Mouse (Mus musculus) thymus, postnatal 4 days (tissue): Measurements from ENCODE around the gene Nudcd3.
A peak's percentile ranks its signal among the peaks of the same experiment; 100 is the strongest.
"Not testable (repeated sequence)": the region's sequence is repeated elsewhere in the genome, so short reads cannot be mapped to it uniquely, and the experiment has no call there.

ENCODE experiments used
- DNase-seq: peaks from one replicate; pipeline ENCODE4 v3.0.0; 2021

Nudcd3 gene

DNA sequence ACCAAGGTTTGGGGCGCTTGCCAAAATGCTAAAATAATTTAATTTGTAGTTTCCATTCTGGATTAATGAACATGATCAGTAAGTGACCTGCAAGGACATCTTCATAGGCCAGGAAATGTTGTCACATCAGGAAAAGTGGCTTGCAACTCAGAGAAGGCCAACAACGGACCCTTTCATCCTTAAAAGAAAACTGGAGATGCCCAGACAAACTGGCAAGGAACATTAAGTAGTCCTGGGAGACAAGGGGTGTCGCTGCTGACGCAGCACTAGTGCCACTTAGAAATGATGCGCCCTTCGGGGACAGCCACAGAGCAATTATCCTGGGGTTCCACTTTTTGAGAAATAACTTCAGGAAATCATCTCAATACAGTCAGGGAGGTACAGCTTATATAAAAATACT is 80.2 kb downstream of the Nudcd3 start:
- no peak for DNase-seq

DNA sequence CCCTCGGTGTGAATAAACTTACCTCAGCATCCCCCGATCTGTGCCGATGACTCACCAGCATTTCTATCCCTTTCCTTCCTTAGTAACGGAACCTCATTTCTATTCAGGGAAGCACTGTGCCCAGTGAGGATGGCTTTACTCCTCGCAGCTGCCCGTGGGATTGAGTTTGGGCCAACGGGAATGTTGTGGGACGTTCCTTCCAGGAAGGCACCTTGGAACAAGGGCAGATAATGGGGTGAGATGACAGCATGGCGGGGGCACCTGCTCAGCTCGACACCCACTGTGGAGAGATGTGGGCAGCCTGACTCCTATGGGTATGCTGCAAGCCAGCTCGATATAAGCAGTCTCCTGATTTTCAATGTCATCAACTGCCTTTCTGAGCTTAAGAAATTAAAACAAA is 80.9 kb downstream of the Nudcd3 start:
- no peak for DNase-seq

DNA sequence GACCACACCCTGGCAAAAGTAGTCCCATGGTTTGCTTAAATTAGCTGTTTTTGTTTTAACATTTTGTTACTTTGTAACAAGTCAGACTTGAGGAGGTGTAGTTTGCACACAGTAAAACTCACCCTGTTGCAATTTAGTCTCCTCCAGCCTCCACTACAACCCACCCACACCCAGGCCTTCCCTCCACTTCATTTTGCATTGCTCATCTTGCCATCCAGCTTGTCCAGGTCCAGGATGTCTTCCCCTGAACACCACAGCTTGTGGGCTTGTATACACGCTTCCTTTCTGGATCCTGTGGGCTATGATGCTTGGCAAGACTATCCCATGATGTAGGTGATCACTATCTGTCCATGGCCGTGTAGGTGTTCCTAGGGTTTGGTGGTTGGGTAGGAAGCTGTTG is 82.3 kb downstream of the Nudcd3 start:
- no peak for DNase-seq

DNA sequence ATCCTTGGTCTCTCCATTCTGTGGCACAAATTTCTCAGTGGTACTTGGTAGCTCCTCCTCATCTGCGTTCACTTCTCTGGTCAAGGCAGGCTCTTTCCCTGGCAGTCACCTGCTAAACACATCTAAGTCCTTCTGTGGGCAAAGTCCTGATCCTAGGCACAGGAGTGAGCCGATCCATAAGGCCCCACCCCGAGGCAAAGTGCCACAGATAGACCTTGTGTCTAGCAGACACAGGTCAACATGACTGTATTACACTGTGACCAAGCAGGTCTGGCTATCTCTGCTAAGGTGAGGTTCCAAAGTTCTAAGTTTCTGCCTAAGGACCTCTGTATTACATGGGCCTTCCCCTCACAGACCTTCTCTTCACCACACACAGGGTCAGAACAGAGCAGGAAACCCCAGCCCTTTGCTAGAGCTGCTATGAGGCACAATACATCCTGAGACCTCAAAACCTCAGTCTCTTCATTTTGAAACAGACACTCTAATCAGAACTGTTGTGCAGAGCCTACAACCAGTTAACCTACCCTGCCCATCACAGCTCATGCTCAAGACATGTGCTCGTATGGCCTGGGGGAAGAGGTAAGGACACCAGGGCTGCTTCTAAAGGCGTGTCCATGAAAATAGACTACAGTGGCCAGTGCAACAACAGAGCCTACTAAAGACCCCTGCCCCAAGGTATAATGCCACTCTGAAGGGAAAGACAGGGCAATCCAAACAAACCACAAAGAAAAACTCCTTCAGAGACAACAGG is 88.3 kb downstream of the Nudcd3 start:
- DNase-seq: no peak

DNA sequence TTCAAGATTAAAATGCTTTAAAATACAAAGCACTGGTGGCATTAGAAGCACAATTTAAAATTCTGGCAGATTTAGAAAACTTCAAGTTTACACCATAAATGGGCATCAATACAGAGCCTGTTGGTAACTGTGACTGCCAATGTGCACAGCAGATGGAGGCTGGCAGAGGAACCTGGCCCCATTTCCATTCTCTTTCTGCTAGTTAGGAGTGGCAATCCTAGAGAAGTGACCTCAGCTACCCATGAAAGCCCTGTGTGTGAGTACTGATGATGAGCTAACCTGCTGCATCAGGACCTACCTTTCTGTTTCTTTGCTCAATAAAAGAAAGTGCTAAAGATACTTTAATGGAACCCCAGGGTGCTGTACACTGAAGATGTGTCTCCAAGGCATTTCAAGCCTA is 90.2 kb downstream of the Nudcd3 start:
- DNase-seq: no peak

DNA sequence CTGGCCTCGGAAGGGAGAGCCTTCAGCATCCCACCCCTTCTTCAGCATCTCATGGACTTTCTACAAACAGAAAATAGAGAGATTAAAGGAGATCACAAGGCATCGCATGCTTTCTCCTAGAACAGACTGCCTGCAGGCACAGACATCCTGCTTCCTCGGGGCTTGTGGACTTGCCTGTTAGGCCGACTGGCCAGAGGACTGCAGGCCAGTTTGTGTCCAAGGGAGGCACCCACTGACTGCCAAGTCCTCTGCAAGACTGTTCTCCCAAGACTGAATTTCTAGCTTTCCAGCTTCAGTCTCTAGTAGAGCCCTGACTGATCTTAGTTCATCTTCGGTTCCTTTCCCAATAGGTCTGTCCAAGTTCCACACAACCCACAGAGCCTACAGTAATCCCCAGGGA is 91.9 kb downstream of the Nudcd3 start:
- DNase-seq: no peak

DNA sequence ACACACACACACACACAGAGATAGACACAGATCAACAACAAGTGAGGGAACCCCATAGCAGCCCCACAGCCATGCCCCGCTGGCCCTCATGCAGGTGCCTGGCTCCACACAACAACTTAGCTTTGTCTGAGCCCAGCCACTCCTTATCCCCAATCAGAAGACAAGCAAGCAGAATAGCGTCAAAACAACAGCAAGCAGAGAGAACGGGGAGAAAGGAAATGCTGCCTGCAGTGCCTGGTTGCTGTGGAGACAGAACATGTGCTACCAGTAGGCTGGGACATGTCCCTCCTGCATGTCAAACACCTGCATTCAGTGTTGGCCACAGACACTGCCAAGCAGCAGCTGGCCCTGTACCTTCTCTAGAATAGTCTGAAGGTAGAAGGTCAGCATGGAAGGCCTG is 92.5 kb downstream of the Nudcd3 start:
- DNase-seq: peak; percentile 57

DNA sequence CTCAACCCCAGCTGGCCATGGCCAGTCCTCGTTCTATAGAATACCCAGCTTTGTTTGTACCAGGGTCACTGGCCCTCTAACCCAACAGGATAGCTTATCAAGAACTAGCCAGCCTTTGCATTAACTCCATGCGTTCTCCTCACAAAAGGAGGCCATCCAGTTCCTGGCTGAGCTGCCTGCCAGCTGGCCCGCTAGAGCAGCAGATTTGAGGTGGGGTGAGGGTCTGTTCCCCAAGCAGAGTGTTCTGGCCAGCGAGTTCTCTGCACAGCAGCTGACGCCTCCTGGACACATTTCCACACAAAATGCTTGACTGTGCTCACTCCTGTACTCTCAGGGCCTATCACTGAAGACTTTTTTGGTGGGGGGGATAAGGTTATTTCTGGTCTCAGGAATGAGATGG is 95.5 kb downstream of the Nudcd3 start:
- DNase-seq: no peak

DNA sequence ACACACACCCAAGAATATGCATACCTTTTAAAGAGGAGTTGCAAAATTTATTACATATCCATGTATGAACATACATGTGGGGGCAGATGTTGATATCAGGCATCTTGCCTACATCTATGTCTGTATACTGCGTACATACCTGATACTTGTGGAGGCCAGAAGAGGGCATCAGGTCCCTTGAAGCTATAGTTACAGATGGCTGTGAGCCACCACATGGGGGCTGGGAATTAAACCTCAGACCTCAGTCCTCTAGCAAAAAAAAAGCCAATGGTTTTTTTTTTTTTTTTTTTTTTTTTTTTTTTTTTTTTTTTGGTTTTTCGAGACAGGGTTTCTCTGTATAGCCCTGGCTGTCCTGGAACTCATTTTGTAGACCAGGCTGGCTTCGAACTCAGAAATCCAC is 103.6 kb downstream of the Nudcd3 start:
- DNase-seq: not testable (repeated sequence)

DNA sequence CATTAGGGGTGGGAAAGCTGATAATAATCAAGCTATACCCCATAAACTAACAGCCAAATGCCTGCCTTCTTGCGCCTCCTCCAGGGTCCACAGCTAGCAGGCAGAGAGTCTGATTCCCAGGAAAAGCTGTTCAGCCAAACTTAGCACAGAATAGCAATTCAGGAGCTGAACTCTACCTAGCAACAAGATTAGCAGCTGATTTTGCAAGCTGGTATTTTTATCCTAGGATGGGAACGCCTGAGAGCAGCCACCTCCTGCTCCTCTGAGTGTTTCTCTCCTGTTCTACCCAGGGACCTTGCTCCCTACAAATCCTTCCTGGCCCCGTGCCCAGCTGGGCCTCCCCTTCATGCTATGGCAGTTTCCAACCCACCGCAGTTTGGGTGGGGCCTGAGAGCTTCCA is 113.2 kb downstream of the Nudcd3 start:
- no peak for DNase-seq

DNA sequence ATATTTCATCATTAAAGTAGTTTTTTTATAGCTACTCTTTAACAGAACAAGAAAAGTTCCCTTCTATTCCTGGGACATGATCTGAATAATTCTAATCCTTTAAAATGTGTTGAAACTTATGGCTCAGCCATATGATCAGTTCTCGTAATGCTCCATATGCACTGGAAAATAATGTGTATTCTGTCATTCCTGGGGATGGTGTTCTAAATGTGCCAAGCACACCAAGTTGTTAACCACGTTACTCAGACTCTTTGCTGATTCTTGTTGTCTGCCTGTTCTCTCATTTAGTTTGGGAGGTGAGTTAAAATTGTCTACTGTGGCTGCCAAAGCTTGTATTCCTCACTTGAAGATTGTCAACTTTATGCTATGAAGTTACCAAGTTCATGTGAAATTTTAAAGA is 121.5 kb downstream of the Nudcd3 start:
- no peak for DNase-seq

DNA sequence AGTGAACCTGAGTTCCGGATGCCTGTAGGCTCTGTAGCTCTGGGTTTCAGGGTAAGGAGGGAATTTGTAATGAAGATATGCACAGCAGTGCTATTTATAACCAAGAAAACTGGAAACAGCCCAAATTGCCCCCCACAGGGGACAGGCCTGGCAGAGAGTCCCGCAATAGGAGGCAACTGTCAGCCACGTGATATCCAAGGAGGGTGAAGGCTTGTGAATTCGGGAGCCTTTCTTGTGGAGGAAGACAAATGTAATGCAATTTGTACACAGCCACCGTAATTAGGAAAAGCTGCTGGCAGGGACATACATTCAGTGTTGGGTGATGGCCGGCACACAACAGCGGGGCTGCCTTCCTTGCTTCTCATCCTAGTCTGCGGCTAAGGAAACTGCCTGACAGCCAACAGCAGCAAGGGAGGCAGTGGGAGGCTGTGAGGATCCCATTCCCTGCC is 124.6 kb downstream of the Nudcd3 start:
- no peak for DNase-seq

DNA sequence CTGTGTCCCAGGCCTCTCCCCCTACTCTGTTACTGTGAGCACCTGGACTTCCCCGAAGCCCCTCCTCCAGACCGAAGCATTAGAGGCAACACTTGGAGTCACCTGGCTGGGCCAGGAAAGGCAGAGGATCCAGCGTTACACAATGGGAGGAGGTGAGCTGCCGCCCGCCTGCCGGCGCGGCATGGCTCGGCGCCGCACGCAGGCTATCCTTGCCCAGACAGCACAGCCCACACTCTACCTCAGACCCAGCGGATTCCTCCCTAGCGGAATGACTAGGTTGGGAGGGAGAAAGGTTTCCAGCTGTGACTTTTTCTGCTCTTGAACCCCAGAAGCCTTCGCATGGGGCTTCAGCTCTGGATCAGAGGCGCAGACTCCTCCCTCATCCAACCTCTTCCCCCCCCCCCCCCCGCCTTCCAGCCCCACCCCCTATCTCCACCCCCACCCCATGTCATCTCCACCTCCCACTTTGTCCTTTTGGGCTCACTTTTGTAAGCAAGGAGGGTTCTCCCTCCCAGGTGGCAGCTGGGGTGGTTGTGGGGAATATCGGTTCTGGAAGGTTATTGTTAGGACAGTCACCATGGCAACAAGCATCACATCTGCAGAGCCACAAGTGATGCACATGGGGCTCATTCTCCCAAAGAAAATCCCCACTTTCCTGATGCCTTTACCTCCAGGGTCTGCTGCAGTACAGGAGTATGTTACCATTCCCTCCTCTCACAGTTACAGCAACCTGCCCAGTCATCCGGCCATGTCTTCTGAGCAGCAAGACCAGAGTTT is 131.8 kb downstream of the Nudcd3 start:
- DNase-seq: no peak

DNA sequence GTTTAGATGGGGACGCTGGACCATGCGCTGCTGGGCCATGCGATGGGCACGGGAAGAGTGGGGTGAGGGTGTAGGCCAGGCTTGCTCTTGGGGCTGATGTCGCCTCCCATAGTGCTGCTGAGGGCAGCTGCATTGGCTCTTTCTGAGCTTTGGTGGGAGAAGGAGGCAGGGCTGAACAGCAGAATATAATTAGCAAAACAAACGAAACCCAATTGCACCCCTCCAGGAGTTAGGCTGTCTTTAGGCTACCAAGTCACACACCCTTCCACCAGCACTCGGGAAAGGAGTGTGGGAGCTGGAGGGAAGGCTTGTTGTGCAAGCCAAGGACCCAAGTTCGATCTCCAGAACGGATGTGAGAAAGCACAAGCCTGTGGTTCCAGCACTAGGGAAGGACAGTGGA is 133.1 kb downstream of the Nudcd3 start:
- no peak for DNase-seq

DNA sequence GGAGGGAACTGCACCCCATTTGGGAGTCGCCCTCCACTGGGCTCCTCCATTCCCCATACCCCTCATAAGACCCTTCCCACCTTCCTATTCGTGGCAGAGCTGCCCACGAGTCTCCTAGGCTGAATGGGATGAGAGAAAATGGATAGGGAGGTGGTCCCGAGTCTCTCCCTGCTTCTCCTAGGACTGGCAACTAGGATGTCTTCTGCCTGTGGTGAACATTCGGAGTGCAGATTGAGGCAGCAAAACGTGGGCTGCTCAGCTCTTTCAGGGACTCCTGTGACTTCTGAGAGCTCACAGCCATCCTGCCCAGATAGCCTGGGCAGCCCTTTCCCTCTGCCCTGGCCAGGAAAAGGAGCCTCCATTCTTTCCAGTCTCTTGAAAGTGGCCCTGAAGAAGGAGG is 134.0 kb downstream of the Nudcd3 start, which contains the start of gene Camk2b:
Gene Camk2b, minus strand, starts transcription at position 187 of the 400 bp plus-strand sequence.
- DNase-seq: no peak

DNA sequence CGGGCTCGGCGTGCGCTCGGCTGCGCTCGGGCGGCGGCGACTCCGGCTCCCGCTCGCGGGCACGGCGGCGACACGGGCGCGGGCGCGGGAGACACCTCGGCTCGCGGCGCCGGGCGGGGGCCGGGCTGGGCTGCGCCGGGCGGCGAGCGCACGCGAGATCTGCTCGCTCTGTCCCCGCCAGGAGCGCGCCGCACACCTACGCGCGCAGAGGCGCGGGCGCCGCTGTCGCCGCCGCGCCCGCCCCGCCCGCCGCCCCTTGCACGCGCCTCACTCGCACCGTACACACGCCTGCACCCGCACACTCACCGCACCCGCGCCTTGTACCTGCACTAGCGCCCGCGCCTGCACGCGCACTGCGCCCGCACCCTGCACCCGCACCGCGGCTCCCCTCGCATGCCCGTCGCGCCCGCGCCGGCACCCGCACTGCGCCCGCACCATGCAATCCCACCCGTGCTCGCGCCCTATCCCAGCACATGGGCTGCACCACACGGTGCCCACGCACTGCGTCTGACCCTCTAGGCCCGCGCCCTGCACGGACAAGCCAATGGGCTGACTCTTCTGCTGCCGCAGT is 134.6 kb downstream of the Nudcd3 start:
- no peak for DNase-seq

DNA sequence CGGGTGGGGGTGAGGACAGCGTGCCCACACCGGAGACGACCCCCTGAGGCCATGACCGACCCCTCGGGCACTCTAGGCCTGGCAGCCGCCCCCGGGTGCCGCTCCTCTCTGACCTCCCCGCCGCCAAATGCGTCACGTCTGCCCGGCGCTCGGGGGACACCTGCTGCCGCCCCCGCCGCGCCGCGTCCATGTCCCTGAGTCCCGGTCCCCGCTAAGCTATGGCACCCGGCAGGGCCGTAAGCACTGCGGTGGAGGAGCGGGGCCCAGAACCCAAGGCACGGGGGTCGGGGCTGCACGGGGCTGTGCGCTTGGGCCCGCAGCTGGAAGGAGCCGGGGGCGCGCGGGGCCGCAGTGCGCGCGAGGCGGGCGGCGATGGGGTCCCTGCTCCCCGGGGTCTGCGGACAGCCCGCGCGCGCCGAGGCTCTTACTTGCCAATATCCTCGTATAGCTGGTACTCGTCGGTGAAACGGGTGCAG is 135.1 kb downstream of the Nudcd3 start:
- peak; percentile 42 for DNase-seq

DNA sequence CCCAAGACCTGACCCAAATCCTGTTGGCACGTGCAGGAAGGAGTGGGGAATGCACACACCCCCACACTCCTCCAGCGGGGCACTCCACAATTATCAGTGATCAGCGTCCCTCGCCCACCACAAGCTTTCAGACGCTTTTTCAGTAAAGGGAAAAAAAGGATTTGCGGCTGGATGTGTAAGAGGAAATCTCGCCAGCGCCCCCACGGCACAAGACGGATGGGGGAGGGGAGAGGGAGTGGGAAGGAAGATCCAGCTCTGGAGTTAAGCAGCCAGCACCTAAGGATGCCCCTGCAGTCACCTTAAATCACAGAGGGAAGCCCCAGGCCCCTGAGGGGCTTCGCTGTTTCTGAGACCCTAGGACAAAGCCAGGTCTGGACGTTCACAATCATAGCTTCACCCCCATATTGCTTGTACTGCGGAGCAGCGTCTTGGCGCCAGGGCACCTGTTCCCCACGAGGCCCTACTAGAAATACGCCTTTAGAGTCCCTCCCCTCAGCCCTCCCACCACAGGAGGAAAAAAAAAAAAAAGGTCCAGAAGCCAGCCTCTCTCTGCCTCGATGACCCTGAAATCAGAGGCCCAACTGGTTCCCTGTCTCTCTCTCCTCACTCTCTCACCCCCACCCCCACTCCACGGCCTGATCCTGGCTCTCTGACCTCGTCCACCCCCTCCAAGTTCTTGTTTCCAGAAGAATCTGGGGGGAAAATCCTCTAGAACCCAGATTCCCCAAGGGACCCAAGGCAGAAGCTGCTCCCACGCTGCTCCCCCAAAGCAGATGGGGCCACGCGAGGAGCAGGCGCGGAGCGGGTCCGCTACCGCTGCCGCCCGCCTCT is 135.8 kb downstream of the Nudcd3 start:
- DNase-seq: no peak

DNA sequence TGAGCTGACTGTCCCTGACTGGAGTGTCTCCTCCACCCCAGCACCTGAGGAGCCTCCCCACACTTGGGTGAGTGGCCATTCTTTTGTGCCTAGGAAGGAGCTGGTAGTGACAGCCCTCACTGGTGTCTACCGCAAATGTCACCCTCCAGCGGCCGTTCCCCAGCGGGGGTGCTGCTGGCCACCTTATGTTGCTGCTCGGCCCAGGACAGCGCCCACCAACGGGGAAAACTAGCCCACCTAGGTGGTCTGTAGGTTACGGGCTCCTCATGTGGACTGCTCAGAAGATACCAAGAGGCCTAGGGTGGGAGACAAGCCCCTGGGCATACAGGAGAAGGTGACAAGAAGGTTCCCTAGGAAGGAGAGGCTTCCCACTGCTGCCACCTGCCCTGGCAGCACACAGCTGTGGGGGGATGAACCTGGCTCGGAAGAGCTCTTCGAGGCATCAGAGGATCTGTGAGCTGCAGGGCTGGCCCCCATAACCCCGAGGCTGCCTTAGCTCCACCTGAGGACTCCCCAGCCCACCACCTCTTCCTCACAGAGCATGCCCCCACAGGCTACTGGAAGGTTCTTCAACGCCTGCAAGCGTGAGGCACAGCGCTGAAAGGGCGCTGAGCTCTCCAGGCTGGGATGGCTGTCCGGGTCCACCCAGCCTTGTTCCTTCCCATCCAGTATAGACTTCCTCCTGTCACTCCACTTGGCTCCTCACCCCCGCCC is 136.6 kb downstream of the Nudcd3 start:
- DNase-seq: no peak

DNA sequence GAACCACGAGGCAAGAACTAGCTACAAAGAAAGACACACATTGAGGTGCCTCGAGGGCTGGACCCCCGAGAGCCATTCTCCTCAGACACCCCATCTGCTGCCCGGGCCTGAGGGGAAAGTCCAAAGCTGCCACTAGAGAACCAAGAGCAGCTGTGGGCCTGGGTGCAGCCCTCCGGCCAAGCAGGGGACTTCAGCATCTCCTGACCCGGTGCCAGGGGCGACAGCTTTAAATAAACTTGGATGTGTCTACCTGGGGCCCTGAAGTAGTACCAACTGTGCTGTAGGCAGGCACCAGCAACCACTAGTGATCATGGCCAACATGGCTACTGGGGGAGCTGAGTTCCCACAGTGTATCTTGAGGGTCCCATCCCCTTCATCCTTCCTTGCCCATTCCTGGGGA is 137.2 kb downstream of the Nudcd3 start:
- no peak for DNase-seq

DNA sequence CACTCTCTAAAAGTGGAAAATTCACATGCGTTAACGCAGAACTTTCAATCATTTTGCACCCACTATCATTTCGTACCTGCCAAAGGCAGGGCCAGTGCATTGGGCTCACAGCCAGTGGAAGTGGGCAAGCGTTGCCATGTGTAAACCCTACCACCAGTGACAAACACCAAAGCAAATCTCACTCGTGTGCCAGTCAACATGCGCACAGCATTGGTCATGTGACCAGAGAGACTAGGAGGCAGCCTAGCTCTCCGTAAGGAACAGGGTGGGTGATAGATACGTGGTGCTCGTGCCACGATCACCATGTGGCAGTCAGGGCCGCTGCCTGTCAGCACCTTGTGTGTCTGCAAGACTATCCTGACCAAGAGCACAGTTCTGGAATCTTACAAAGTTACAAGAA is 137.9 kb downstream of the Nudcd3 start:
- no peak for DNase-seq

DNA sequence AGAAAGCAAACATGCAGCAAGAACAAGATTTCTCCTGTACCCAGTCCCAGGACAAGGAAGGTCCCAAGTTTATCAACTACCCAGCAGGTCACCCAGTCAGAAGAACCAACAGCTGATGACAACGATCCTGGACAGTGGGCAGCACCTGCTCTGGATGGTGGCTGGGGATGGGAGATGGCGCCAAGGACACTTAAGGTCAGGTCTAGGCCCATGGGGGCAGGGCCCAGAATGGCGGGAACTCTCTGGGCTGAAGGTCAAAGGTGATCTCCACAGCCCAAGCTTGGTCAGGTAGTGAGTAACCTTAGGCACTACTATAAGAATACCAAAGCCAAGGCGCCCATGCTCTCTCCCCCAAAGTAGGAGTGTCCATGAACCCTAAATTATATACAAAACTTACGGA is 138.3 kb downstream of the Nudcd3 start:
- no peak for DNase-seq
